Mouse (Mus musculus): ENCODE data around the gene Olfr541. TPM values are rescaled to one million over a fixed set of nuclear protein-coding genes. Genes with fewer than 3 reads are reported as not detected.
"Not testable (repeated sequence)": the region's sequence is repeated elsewhere in the genome, so short reads cannot be mapped to it uniquely, and the experiment has no call there.

The Olfr541 gene
- polyA plus RNA-seq (2015; fragmentation: Nextera tagmentation; extraction: Ambion mirVana): not detected in 2 replicates

DNA sequence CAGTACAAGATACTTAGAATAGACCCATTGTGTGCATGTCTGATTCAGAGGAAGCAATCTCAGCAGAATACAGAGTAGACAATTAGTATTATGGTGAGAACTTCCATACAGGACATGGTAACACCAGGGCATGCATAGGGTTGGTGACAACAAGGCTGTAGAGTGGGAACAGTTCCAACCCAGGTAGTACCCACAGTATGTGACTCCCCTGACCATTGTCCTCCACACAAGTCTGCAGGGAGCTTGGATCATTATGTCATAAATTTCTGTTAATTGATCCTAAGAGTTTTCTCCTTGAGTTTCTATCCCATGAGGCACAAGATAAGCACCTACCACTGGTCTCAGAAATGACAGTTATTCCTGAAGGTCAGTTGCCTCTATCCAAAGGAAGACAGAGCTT, at the start of gene Olfr541:
Gene Olfr541, plus strand, starts transcription at position 301 of the 400 bp plus-strand sequence.
- Histone ChIP-seq H3K9ac (no peak within 1 kb of the TSS), H3K9me3 (no peaks in the 10 kb centered on the region), H3K36me3 (no peaks in the 10 kb centered on the region), H3K4me3 (no peak within 1 kb of the TSS), H3K27ac (no peak within 1 kb of the TSS), H3K4me2 (no peak within 1 kb of the TSS), H3K4me1 (replicated peaks) (no peaks in the 10 kb centered on the region), H3K27me3 (no peaks in the 10 kb centered on the region)
- no peak for ATAC-seq (ENCODE audit: low FRiP score)

DNA sequence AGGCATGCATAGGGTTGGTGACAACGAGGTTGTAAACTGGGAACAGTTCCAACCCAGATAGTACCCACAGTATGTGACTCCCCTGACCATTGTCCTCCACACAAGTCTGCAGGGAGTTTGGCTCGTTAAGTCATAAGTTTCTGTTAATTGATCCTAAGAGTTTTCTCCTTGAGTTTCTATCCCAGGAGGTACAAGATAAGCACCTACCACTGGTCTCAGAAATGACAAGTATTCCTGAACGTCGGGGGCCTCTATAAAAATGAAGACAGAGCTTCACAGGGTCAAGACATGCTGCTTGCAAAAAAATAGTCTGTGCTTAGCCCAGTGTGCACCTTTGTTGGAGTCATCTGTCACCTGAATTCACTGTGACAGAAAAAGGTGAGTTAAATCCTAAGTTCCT, 37.4 kb upstream of the Olfr541 start, which contains the start of gene Olfr539:
Gene Olfr539, plus strand, starts transcription at position 301 of the 400 bp plus-strand sequence.
- WGBS: 85% methylated on average over 4 of the region's 4 CpGs
- Histone ChIP-seq H3K9ac (no peak within 1 kb of the TSS), H3K27ac (no peak within 1 kb of the TSS), H3K36me3 (no peaks in the 10 kb centered on the region), H3K9me3 (no peaks in the 10 kb centered on the region), H3K4me1 (replicated peaks) (no peaks in the 10 kb centered on the region), H3K4me3 (no peak within 1 kb of the TSS), H3K4me2 (no peak within 1 kb of the TSS), H3K27me3 (no peaks in the 10 kb centered on the region)
- no peak for ATAC-seq (ENCODE audit: low FRiP score)

DNA sequence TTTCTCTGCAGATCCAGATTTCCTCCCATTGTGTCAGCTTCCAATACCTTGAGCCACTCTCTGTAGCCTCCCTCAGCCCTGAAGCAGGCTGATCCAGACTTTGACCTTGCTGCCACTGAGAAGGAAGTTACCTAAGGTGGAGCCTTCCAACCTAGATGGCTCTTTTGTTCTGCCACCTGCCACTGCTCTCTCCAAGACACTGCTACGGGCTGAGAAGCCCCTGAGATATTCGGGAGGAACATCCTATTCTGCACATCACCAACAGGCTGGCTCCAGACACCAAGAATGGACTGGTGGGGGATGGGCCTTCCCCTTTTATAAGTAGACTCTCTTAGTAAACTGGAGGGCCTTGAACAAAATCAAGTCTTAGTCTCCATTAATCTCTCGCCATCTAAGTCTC, 26.4 kb upstream of the Olfr541 start:
- ATAC-seq (ENCODE audit: low FRiP score); H3K4me1 ChIP-seq (replicated peaks): not testable (repeated sequence)
- peaks cover 13% of the 10 kb centered on the region; the same call in 1 of the 2 replicates for H3K9me3 ChIP-seq

DNA sequence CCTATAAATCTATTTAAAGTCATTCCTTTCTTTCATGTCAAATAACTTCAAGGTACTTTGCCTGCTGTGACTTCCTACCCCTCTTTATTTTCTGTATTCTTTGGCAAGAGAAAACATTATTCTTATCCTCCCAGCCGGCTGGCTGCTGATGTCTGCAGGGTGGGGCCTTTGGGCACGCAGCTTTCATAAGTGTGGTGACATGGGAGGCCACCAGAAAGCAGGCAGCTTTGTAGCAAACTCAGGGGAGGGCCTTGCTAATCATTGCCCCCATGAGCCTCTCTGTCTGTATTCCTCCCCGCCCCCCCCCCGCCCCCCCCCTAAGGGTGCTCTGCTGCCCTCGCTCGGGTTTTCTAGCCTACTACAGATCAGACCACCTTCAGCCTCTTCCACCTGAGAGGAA, 21.2 kb upstream of the Olfr541 start:
- Histone ChIP-seq H3K27ac (no peak overlapping the region), H3K4me2 (peak overlapping the region; percentile 34), H3K4me1 (replicated peaks) (peaks cover 3% of the 10 kb centered on the region), H3K9me3 (peaks cover 18% of the 10 kb centered on the region; the same call in 1 of the 2 replicates), H3K36me3 (no peaks in the 10 kb centered on the region), H3K27me3 (no peaks in the 10 kb centered on the region), H3K4me3 (peak overlapping the region; percentile 8; the same call in 1 of the 2 replicates), H3K9ac (no peak overlapping the region; the same call in 1 of the 2 replicates)
- 2% methylated on average over 4 of the region's 6 CpGs for WGBS
- ATAC-seq (ENCODE audit: low FRiP score): no peak

More for the DNA sequence above, 26.4 kb upstream of the Olfr541 start:
- not testable (repeated sequence) for H3K4me3 ChIP-seq, H3K9ac ChIP-seq, H3K4me2 ChIP-seq, H3K27me3 ChIP-seq, H3K36me3 ChIP-seq, H3K27ac ChIP-seq
- 86% methylated on average over 3 of the region's 3 CpGs for WGBS

DNA sequence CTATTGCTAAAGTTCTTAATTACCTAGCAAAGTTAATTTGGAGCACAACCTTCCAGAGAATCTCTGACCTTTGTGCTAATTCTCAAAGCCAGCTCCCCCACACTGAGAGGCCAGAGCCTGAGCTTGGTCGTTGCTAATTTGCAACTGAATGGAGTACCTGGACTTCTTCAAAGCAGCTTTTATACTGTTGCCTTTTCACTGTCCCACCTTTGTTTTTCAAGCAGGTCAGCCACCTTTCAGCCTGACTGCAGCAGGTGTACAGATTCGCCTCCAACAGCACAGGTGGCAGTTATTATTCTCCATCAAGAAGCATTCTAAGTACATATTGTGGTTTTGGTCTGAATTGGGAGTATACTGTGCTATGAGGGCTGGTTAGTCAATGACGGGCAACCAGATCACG, 17.5 kb upstream of the Olfr541 start:
- ATAC-seq (ENCODE audit: low FRiP score): not testable (repeated sequence)
- 68% methylated on average over 4 of the region's 4 CpGs for WGBS

DNA sequence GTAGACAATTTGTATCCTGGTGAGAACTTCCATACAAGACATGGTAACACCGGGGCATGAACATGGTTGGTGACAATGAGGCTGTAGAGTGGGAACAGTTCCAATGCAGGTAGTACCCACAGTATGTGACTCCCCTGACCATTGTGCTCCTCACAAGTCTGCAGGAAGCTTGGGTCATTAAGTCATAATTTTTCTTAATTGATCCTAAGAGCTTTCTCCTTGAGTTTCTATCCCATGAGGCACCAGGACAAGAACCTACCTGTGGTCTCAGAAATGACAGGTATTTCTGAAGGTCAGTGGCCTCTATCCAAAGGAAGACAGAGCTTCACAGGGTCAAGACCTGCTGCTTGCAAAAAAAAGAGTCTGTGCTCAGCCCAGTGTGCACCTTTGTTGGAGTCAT, 15.4 kb upstream of the Olfr541 start, which contains the start of gene Olfr45:
Gene Olfr45, plus strand, starts transcription at position 301 of the 400 bp plus-strand sequence.
- Histone ChIP-seq H3K36me3 (no peaks in the 10 kb centered on the region), H3K9me3 (peaks cover 5% of the 10 kb centered on the region; the same call in 1 of the 2 replicates), H3K4me3 (no peak within 1 kb of the TSS), H3K4me2 (no peak within 1 kb of the TSS), H3K27ac (no peak within 1 kb of the TSS), H3K9ac (no peak within 1 kb of the TSS), H3K4me1 (replicated peaks) (no peaks in the 10 kb centered on the region), H3K27me3 (no peaks in the 10 kb centered on the region)
- 91% methylated on average over 1 of the region's 1 CpGs for WGBS
- ATAC-seq (ENCODE audit: low FRiP score): no peak

More for the DNA sequence above, 17.5 kb upstream of the Olfr541 start:
- H3K27ac ChIP-seq; H3K4me2 ChIP-seq; H3K9ac ChIP-seq; H3K27me3 ChIP-seq; H3K9me3 ChIP-seq; H3K36me3 ChIP-seq; H3K4me1 ChIP-seq (replicated peaks); H3K4me3 ChIP-seq: not testable (repeated sequence)

DNA sequence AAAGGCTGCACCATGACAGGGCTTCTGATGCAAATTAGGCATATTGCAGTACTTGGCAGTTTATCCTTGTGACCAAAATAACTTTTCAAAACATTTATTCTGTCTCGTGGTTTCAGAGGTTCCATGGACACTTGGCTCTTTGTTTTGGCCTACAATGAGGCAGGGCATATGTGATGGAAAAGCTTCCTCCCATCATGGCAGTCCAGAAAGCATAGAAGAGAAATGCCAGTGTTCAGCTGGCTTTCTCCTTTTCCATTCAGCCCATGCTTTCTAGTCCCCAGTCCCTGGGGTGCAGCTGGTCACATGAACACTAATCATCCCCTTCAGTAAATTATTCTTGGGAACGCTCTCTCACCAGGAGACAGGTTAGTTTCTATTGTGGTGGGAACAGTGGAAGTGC, 9.3 kb downstream of the Olfr541 start:
- H3K36me3 ChIP-seq: no peaks in the 10 kb centered on the region
- no peak overlapping the region for H3K4me2 ChIP-seq
- H3K27me3 ChIP-seq: no peaks in the 10 kb centered on the region
- no peak overlapping the region for H3K9ac ChIP-seq
- no peaks in the 10 kb centered on the region for H3K4me1 ChIP-seq (replicated peaks)
- no peaks in the 10 kb centered on the region for H3K9me3 ChIP-seq
- H3K4me3 ChIP-seq: no peak overlapping the region
- WGBS: 18% methylated on average over 2 of the region's 2 CpGs
- ATAC-seq (ENCODE audit: low FRiP score): 0 out of 2 replicates have a peak, but pooled peaks have one; percentile 46
- H3K27ac ChIP-seq: no peak overlapping the region

DNA sequence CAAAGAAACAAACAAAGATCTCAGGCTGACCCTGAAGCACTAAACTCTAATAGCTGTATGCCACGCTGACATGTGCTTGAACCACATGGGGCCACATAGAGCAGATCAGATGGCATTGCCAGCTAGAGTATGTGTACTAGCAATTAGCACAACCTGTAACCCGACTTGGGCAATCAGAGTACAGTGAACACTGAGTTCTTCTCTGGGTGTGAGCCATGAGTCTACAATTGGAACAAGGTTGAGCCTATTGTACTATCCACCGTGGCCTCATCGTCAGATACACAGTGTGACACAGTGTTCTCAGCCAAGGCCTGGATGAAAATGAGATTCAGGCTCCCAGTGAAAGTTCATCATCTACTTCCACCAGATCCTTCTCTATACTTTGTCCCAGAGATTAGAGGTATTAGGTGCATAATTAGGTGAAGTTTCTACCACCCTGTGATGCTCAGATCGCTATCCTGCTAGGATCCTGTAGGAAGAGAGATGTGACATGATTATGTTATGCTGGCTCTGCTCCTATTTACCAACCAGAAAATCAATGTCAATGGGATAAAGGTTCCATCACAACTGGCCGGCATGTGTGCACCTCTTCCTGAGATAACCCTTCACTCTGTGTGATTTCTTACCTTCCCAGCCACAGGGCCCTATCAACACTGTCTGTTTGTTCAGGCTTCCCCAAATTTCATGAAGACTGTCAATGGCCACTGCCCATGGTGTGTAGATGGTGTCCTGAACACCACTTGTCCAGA, 10.6 kb downstream of the Olfr541 start:
- no peaks in the 10 kb centered on the region for H3K27me3 ChIP-seq

DNA sequence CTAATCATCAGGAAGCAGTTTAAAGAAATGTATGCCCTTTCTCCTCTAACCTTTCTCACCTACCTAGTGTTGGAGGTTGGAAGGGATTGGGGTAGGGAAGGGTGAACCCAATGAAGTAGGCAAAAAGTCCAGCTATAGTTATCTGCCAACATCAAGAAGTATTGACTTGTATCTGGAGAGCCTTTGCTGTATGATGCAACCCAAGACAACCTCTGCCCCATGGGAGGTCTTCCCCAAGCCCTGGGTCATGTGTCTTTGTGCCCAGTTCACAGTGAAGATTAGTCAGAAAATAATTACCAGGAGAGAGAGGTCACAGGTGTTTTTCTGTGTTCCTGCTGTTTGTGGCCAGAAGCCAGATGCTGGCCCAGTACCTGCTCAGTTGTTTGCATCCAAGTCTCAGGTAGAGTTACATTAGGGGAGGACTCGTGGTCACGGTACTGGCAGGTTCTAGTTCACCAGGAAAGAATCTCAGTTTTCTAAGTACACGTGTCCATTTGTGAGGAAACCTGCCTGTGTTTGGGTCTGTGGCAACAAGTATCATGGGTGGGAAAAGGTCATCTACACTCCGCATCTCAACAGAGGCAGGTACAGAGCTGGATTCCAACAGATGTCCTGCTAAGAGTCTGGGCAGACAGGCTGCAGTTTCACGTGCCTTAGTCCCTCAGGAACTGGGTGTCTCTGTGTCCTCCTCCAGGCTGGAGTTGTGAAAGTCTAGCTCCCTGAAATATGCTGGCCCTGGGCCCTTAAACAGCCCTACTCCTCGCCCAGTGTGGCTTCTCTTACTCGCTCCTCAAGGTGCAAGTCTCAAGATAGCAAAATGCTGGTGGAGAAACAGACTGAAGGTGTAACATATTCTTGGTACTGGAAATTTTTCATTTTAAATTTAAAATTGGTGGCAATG, 20.3 kb downstream of the Olfr541 start:
- 83% methylated on average over 7 of the region's 7 CpGs for WGBS
- no peak overlapping the region for H3K27ac ChIP-seq
- H3K9me3 ChIP-seq: no peaks in the 10 kb centered on the region
- no peak overlapping the region for H3K4me2 ChIP-seq
- no peak overlapping the region for H3K9ac ChIP-seq
- ATAC-seq (ENCODE audit: low FRiP score): no peak
- no peaks in the 10 kb centered on the region for H3K27me3 ChIP-seq
- H3K36me3 ChIP-seq: no peaks in the 10 kb centered on the region
- no peak overlapping the region for H3K4me3 ChIP-seq
- no peaks in the 10 kb centered on the region for H3K4me1 ChIP-seq (replicated peaks)

More for the DNA sequence above, 10.6 kb downstream of the Olfr541 start:
- Histone ChIP-seq H3K27ac (no peak overlapping the region), H3K4me3 (no peak overlapping the region), H3K4me1 (replicated peaks) (no peaks in the 10 kb centered on the region), H3K9me3 (no peaks in the 10 kb centered on the region), H3K9ac (no peak overlapping the region), H3K36me3 (no peaks in the 10 kb centered on the region), H3K4me2 (no peak overlapping the region)
- ATAC-seq (ENCODE audit: low FRiP score): no peak
- WGBS: 86% methylated on average over 6 of the region's 6 CpGs

DNA sequence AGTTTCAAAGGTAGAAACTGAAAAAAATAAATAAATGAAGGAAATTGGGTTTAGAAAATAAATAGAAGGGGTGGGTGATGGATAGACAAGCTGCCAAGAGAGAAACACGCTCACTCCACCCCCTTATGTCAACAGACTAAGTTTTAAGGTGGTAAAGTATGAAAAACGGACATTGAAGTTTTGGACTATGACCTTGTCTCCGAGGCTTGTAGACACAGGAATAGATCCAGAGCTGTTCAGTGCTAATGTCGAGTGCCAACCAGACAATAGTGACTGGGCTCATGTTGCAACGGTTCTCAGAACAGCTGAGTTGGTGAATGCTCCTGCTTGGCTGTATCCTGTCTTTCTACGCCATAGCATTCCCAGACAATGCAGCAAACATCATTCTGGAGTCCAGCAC, 24.0 kb downstream of the Olfr541 start:
- no peak overlapping the region for H3K27ac ChIP-seq
- no peaks in the 10 kb centered on the region for H3K36me3 ChIP-seq
- H3K9me3 ChIP-seq: no peaks in the 10 kb centered on the region
- no peaks in the 10 kb centered on the region for H3K27me3 ChIP-seq
- no peak overlapping the region for H3K4me2 ChIP-seq
- H3K4me3 ChIP-seq: no peak overlapping the region
- ATAC-seq (ENCODE audit: low FRiP score): no peak
- H3K4me1 ChIP-seq (replicated peaks): no peaks in the 10 kb centered on the region
- 89% methylated on average over 6 of the region's 6 CpGs for WGBS
- no peak overlapping the region for H3K9ac ChIP-seq

DNA sequence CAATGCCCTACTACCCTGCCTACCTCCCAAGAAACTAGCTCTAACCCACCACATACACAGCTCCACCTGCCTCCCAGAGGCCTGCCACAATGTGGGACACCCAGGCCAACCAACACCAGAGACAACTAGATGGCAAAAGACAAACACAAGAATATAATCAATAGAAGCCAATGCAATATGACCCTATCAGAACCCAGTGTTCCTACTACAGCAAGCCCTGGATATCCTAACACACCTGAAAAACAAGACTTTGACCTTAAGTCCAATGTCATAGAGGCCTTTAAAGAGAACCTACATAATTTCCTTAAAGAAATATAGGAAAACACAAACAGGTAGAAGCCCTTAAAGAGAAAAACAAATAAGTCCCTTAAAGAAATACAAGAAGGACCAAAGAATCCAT, 28.5 kb downstream of the Olfr541 start:
- Histone ChIP-seq H3K27ac (no peak overlapping the region), H3K9me3 (no peaks in the 10 kb centered on the region; the same call in 1 of the 2 replicates)

DNA sequence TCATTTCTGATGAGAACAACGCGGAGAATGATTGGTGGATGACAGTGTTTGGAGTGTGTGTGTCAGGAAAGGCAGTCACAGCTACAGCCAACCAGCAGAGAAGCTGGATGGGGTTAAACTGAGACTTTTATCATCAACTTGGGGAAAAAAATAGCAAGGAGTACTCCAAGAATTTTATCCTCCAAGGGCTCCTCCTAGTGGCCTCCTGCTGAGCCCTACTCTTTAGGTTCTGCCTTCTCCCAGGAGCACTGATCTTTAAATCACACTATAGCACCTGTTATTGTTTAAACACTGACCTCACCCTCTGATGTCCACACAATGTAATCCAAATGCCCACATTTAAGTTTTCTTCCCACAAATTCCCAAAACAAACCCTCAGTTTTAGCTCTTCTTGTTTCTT, 36.1 kb downstream of the Olfr541 start:
- WGBS: 82% methylated on average over 2 of the region's 2 CpGs
- H3K36me3 ChIP-seq: no peaks in the 10 kb centered on the region
- no peak for ATAC-seq (ENCODE audit: low FRiP score)

More for the DNA sequence above, 28.5 kb downstream of the Olfr541 start:
- Histone ChIP-seq H3K4me3 (no peak overlapping the region), H3K36me3 (no peaks in the 10 kb centered on the region), H3K9ac (no peak overlapping the region), H3K4me1 (replicated peaks) (no peaks in the 10 kb centered on the region), H3K27me3 (no peaks in the 10 kb centered on the region), H3K4me2 (no peak overlapping the region)
- ATAC-seq (ENCODE audit: low FRiP score): no peak

More for the DNA sequence above, 36.1 kb downstream of the Olfr541 start:
- H3K4me3 ChIP-seq: no peak overlapping the region
- H3K27ac ChIP-seq: no peak overlapping the region
- no peak overlapping the region for H3K9ac ChIP-seq
- H3K4me1 ChIP-seq (replicated peaks): no peaks in the 10 kb centered on the region
- H3K4me2 ChIP-seq: no peak overlapping the region
- H3K27me3 ChIP-seq: no peaks in the 10 kb centered on the region
- no peaks in the 10 kb centered on the region for H3K9me3 ChIP-seq

Data from hindbrain, embryonic 13.5 days (tissue).